Mouse (Mus musculus) midbrain, embryonic 13.5 days (tissue): ENCODE results near the gene Kcnk5. TPM values are rescaled to one million over a fixed set of nuclear protein-coding genes. Genes with fewer than 3 reads are reported as not detected.

Source experiments
- ATAC-seq: fragments of 200-750 bp; cut with Nextera tagmentation; 2 replicates; pipeline ENCODE4 v1.8.0; 2017; ENCODE audit warnings: mild to moderate bottlenecking, moderate TSS enrichment, moderate library complexity
- H3K27ac ChIP-seq: fragments of 300-500 bp; sonication (generic); 2 replicates; pipeline ENCODE4 v1.5.1; 2015; ENCODE audit warnings: inconsistent platforms, mild to moderate bottlenecking, moderate library complexity
- H3K27me3 ChIP-seq: fragments of 300-500 bp; sonication (generic); 2 replicates; pipeline ENCODE4 v1.6.1; 2015; ENCODE audit warnings: mild to moderate bottlenecking, inconsistent platforms
- H3K36me3 ChIP-seq: fragments of 300-500 bp; sonication (generic); 2 replicates; pipeline ENCODE4 v1.6.1; 2015; ENCODE audit warnings: mild to moderate bottlenecking, inconsistent platforms
- H3K4me1 ChIP-seq: fragments of 300-500 bp; sonication (generic); replicated peaks from 2 replicates; pipeline ENCODE4 v1.6.1; 2015; ENCODE audit warnings: inconsistent platforms
- H3K4me2 ChIP-seq: fragments of 300-500 bp; sonication (generic); replicated peaks from 2 replicates; pipeline ENCODE4 v1.6.1; 2015; ENCODE audit warnings: moderate library complexity, mild to moderate bottlenecking, inconsistent platforms
- H3K4me3 ChIP-seq: fragments of 300-500 bp; sonication (generic); replicated peaks from 2 replicates; pipeline ENCODE4 v1.5.1; 2015; ENCODE audit warnings: mild to moderate bottlenecking, inconsistent platforms
- H3K9ac ChIP-seq: fragments of 300-500 bp; sonication (generic); replicated peaks from 2 replicates; pipeline ENCODE4 v1.6.1; 2015; ENCODE audit warnings: mild to moderate bottlenecking, inconsistent platforms
- H3K9me3 ChIP-seq: fragments of 300-500 bp; sonication (generic); 2 replicates; pipeline ENCODE4 v1.6.1; 2016; ENCODE audit warnings: mild to moderate bottlenecking, inconsistent platforms
- WGBS: fragments of 180-500 bp; shearing (Covaris S2); methylation state at CpG from one replicate; pipeline ENCODE4 v1.1.7; 2015; 5-methylcytosine and 5-hydroxymethylcytosine counted together
- polyA plus RNA-seq: library from polyadenylated mRNA; unstranded; fragments of >200 nt; fragmentation: Nextera tagmentation; extraction: Ambion mirVana; gene quantifications from 2 replicates; pipeline ENCODE4 v1.2.1, GENCODE M21; 2015

Gene Kcnk5
- polyA plus RNA-seq, 1 experiment from 2014 or later: 2.7 TPM

GRCm38 (mm10) chr14:20175705-20176104 is 5.9 kb downstream of the Kcnk5 start:
- peaks cover 22% of the 10 kb centered on the region for H3K4me1 ChIP-seq
- ATAC-seq: no peak
- peaks cover 9% of the 10 kb centered on the region for H3K27me3 ChIP-seq
- H3K9me3 ChIP-seq: no peaks in the 10 kb centered on the region
- no peak overlapping the region for H3K27ac ChIP-seq
- 86% methylated on average over 4 of the region's 4 CpGs for WGBS
- H3K9ac ChIP-seq: no peak overlapping the region
- no peak overlapping the region for H3K4me3 ChIP-seq
- H3K36me3 ChIP-seq: no peaks in the 10 kb centered on the region
- no peak overlapping the region for H3K4me2 ChIP-seq

GRCm38 (mm10) chr14:20175114-20175513 is 6.5 kb downstream of the Kcnk5 start:
- Histone ChIP-seq H3K9me3 (no peaks in the 10 kb centered on the region), H3K4me2 (no peak overlapping the region), H3K9ac (no peak overlapping the region), H3K27ac (no peak overlapping the region), H3K36me3 (no peaks in the 10 kb centered on the region), H3K4me1 (peaks cover 16% of the 10 kb centered on the region), H3K27me3 (peaks cover 4% of the 10 kb centered on the region), H3K4me3 (no peak overlapping the region)
- ATAC-seq: no peak
- WGBS: 92% methylated on average over 7 of the region's 7 CpGs

- Histone ChIP-seq H3K4me3 (no peak overlapping the region), H3K36me3 (no peaks in the 10 kb centered on the region), H3K27me3 (0 out of 2 replicates have a peak, but pooled peaks cover under 1% of the 10 kb centered on the region), H3K9ac (no peak overlapping the region), H3K4me1 (peaks cover 12% of the 10 kb centered on the region), H3K4me2 (no peak overlapping the region), H3K9me3 (no peaks in the 10 kb centered on the region), H3K27ac (no peak overlapping the region)
- ATAC-seq: no peak
- 91% methylated on average over 6 of the region's 6 CpGs for WGBS
Measured at GRCm38 (mm10) chr14:20174696-20175095, 6.9 kb downstream of the Kcnk5 start.

GRCm38 (mm10) chr14:20173873-20174490 is 7.6 kb downstream of the Kcnk5 start:
- 95% methylated on average over 14 of the region's 14 CpGs for WGBS
- no peak overlapping the region for H3K27ac ChIP-seq
- no peaks in the 10 kb centered on the region for H3K27me3 ChIP-seq
- H3K36me3 ChIP-seq: no peaks in the 10 kb centered on the region
- peaks cover 5% of the 10 kb centered on the region for H3K4me1 ChIP-seq
- H3K4me3 ChIP-seq: no peak overlapping the region
- ATAC-seq: no peak
- no peaks in the 10 kb centered on the region for H3K9me3 ChIP-seq
- H3K9ac ChIP-seq: no peak overlapping the region
- no peak overlapping the region for H3K4me2 ChIP-seq

- H3K4me2 ChIP-seq: no peak overlapping the region
- WGBS: 91% methylated on average over 4 of the region's 4 CpGs
- no peaks in the 10 kb centered on the region for H3K9me3 ChIP-seq
- H3K4me3 ChIP-seq: no peak overlapping the region
- no peaks in the 10 kb centered on the region for H3K27me3 ChIP-seq
- H3K9ac ChIP-seq: no peak overlapping the region
- no peaks in the 10 kb centered on the region for H3K36me3 ChIP-seq
- ATAC-seq: no peak
- no peak overlapping the region for H3K27ac ChIP-seq
- H3K4me1 ChIP-seq: no peaks in the 10 kb centered on the region
Measured at GRCm38 (mm10) chr14:20172924-20173323, 8.7 kb downstream of the Kcnk5 start.

DNA sequence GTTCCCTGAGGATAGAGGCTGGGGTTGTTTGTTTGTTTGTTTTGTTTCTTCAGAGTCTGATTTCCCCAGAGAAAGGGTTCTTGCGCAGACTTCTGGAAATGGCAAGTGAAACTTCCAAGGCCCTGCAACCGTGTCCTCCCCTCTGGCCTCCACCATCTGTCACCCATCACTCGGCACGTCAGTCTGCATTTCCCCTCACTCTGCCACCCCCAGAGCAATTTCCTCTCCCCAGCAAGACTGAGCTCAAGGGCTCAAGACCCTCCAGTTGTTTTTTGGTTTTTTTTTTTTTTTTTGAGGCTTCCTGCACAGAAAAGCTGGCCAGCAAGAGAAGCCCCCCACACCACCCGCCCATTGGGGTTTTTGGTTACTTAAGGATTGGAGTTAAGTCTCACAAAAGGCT is 9.1 kb downstream of the Kcnk5 start:
- Histone ChIP-seq H3K27me3 (no peaks in the 10 kb centered on the region), H3K9ac (no peak overlapping the region), H3K9me3 (no peaks in the 10 kb centered on the region), H3K4me1 (no peaks in the 10 kb centered on the region), H3K36me3 (no peaks in the 10 kb centered on the region), H3K27ac (no peak overlapping the region), H3K4me3 (no peak overlapping the region), H3K4me2 (no peak overlapping the region)
- ATAC-seq: no peak
- 83% methylated on average over 5 of the region's 5 CpGs for whole genome bisulfite sequencing

- Histone ChIP-seq H3K27ac (no peak overlapping the region), H3K9ac (no peak overlapping the region), H3K4me3 (no peak overlapping the region), H3K9me3 (no peaks in the 10 kb centered on the region), H3K36me3 (no peaks in the 10 kb centered on the region), H3K4me1 (no peaks in the 10 kb centered on the region), H3K4me2 (no peak overlapping the region), H3K27me3 (no peaks in the 10 kb centered on the region)
- ATAC-seq: no peak
- WGBS: 76% methylated on average over 3 of the region's 3 CpGs
Measured at GRCm38 (mm10) chr14:20171840-20172239, 9.8 kb downstream of the Kcnk5 start.

GRCm38 (mm10) chr14:20169251-20169650 is 12.4 kb downstream of the Kcnk5 start:
- H3K27me3 ChIP-seq: no peaks in the 10 kb centered on the region
- H3K4me1 ChIP-seq: no peaks in the 10 kb centered on the region
- no peak overlapping the region for H3K4me2 ChIP-seq
- 94% methylated on average over 4 of the region's 4 CpGs for WGBS
- H3K27ac ChIP-seq: no peak overlapping the region
- no peak overlapping the region for H3K9ac ChIP-seq
- no peak for ATAC-seq
- no peaks in the 10 kb centered on the region for H3K36me3 ChIP-seq
- H3K4me3 ChIP-seq: no peak overlapping the region
- no peaks in the 10 kb centered on the region for H3K9me3 ChIP-seq

GRCm38 (mm10) chr14:20168478-20168877 is 13.1 kb downstream of the Kcnk5 start:
- Histone ChIP-seq H3K27ac (no peak overlapping the region), H3K36me3 (no peaks in the 10 kb centered on the region), H3K4me3 (no peak overlapping the region), H3K4me1 (peaks cover 3% of the 10 kb centered on the region; the same call in 1 of the 2 replicates), H3K9ac (no peak overlapping the region), H3K4me2 (no peak overlapping the region), H3K9me3 (no peaks in the 10 kb centered on the region), H3K27me3 (no peaks in the 10 kb centered on the region)
- no peak for ATAC-seq
- WGBS: 91% methylated on average over 1 of the region's 1 CpGs

DNA sequence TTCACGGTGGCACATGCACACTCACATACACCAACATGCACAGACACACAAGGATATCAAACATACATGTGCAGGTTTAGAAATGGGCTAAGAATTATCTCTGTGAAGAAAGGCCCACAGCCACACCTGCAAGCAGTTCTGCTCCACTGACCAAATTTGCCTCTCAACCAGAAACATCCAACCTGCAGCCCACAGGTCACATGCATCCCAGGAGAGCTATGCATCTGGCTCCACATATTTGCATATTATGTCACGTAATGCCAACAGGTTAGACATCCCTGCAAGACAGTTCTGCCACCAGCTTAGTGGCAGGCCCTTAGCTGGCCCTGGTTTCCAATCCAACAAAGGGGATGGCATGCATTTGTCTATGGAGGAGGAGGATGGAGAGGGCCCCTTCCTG is 13.6 kb downstream of the Kcnk5 start:
- WGBS: 88% methylated on average over 2 of the region's 2 CpGs
- no peak overlapping the region for H3K4me2 ChIP-seq
- H3K27me3 ChIP-seq: no peaks in the 10 kb centered on the region
- no peaks in the 10 kb centered on the region for H3K36me3 ChIP-seq
- H3K9ac ChIP-seq: no peak overlapping the region
- H3K4me1 ChIP-seq: peaks cover 5% of the 10 kb centered on the region; the same call in 1 of the 2 replicates
- H3K9me3 ChIP-seq: no peaks in the 10 kb centered on the region
- no peak for ATAC-seq
- H3K27ac ChIP-seq: no peak overlapping the region
- H3K4me3 ChIP-seq: no peak overlapping the region

- WGBS: 86% methylated on average over 1 of the region's 1 CpGs
- Histone ChIP-seq H3K4me3 (no peak overlapping the region), H3K9ac (no peak overlapping the region), H3K9me3 (no peaks in the 10 kb centered on the region), H3K4me2 (no peak overlapping the region), H3K27ac (no peak overlapping the region), H3K4me1 (peaks cover 9% of the 10 kb centered on the region; the same call in 1 of the 2 replicates), H3K27me3 (no peaks in the 10 kb centered on the region), H3K36me3 (no peaks in the 10 kb centered on the region)
- 0 out of 2 replicates have a peak, but pooled peaks have one; percentile 25 for ATAC-seq
Measured at GRCm38 (mm10) chr14:20165413-20165812, 16.2 kb downstream of the Kcnk5 start.

DNA sequence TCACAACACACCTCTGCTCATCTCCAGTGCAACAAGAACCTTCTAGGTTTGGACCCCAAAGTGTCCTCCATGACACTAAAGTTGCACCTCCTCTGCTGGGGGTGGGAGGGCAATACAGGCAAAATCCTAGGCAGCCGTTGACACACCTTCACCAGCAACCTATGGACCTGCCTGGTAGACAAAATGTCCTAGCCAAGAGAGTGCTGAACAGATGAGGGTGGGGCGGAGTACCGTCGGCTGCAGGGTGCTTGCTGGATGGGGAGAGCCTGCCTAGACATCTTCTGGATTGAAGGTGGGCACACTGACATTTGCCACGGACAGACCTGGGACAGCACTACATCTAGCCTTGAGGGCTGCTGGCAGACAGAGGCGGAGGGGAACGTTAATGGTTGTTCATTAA is 17.2 kb downstream of the Kcnk5 start:
- Histone ChIP-seq H3K27ac (no peak overlapping the region), H3K36me3 (no peaks in the 10 kb centered on the region), H3K9ac (no peak overlapping the region), H3K27me3 (no peaks in the 10 kb centered on the region), H3K9me3 (no peaks in the 10 kb centered on the region), H3K4me1 (peaks cover 11% of the 10 kb centered on the region; the same call in 1 of the 2 replicates), H3K4me3 (no peak overlapping the region), H3K4me2 (no peak overlapping the region)
- ATAC-seq: no peak
- 91% methylated on average over 7 of the region's 7 CpGs for WGBS

DNA sequence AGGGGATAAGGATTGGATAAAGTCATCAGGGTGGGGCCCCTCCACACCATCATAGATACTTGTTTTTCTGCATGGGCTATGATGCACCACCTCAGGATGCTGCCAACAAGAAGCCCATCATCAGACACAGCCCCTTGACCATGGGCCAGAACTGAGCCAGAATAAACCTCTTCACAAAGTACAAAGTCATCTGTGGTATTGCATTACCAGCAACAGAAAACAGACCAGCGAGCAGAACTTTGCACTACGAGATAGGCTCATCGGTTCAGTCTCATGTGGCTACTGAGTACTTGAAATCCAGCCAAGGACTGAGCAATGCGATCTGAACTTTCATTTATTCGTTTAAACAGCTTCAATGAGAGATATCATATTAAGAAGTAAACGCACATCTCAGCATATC is 18.9 kb downstream of the Kcnk5 start:
- H3K36me3 ChIP-seq: no peaks in the 10 kb centered on the region
- H3K9me3 ChIP-seq: no peaks in the 10 kb centered on the region
- no peak overlapping the region for H3K4me3 ChIP-seq
- no peaks in the 10 kb centered on the region for H3K27me3 ChIP-seq
- no peak for ATAC-seq
- H3K9ac ChIP-seq: no peak overlapping the region
- WGBS: 92% methylated on average over 6 of the region's 6 CpGs
- peaks cover 14% of the 10 kb centered on the region; the same call in 1 of the 2 replicates for H3K4me1 ChIP-seq
- H3K4me2 ChIP-seq: no peak overlapping the region
- H3K27ac ChIP-seq: no peak overlapping the region
